Mouse (Mus musculus) right cerebral cortex, postnatal 10 days (tissue): ENCODE measurements around the gene Uck2.

ENCODE experiments used
- DNase-seq, 2 experiments: peaks; one replicate each; pipeline ENCODE4 v3.0.0; 2021; ENCODE audit warnings: low spot score in 2 of 2

Uck2 gene

GRCm38 (mm10) chr1:167284258-167284836 is 773 bp downstream of the Uck2 start:
- DNase-seq = peak; percentile 83 to 84

- peak; percentile 79 to 82 for DNase-seq
These were observed 1.5 kb downstream of the Uck2 start for GRCm38 (mm10) chr1:167283441-167284257.

DNA sequence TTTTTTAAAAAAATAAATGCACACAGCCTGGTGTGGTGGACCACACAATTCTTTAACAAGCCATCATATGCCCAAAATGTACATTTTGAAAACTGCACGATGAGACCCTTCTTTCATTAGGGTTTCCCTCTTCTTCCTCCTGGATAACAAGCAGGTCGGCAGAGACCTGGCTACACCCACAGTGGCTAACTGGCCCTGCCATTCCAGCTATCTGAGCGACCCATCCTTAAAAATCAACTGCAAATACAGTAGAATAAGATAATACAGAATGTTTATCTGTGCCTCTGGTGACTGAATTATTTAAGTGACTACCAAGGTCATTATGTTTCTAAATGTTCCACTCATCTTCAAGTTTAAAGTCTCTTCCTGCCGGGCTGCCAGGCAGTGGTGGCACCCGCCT is 2.4 kb downstream of the Uck2 start:
- no peak for DNase-seq

GRCm38 (mm10) chr1:167282112-167282511 is 3.0 kb downstream of the Uck2 start:
- DNase-seq = no peak

DNA sequence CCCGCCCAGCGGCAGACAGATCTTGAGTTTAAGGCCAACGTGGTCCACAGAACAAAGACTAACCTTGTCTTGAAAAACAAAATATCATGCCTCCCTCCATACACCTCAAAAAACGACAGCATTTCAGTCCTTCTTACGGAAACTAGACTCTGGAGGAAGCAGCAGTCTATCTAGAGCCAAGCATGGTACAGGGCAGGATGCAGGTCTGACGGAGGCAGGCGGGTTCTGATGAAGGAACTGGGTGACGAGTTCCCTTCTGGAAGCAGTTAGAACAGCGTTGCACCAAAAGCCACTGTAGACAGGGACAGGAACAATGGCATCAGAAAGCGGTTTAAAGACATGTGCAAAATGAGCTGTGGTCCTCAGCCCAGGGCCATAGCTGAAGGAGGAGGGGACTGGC is 5.1 kb downstream of the Uck2 start:
- DNase-seq = no peak

DNA sequence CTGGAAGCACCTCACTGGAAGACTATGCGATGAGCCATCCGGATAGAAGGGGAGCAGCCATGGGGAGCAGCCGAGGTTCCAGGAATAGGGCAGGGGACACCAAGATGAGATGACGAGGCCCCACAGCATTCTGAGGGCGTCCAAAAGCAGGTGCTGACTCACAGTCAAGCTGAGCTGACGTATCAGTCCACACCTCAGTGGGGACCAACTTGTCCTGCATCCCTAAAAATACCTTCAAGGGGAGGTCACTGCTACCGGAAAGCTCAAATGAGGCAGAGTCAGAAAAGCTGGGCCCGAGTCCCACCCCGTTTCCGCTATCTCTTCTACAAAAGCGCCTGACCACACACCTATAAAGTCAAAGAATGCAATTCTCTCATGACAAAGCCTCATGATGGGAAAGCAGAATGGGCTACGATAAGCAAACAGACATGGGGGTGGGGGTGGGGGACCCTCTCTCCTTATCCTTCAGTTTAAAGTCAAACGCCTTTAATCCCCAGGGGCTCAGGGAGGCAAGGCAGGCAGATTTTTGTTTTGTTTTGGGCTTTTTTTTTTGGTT is 5.9 kb downstream of the Uck2 start:
- DNase-seq = no peak

GRCm38 (mm10) chr1:167278395-167278794 is 6.7 kb downstream of the Uck2 start:
- no peak for DNase-seq

DNA sequence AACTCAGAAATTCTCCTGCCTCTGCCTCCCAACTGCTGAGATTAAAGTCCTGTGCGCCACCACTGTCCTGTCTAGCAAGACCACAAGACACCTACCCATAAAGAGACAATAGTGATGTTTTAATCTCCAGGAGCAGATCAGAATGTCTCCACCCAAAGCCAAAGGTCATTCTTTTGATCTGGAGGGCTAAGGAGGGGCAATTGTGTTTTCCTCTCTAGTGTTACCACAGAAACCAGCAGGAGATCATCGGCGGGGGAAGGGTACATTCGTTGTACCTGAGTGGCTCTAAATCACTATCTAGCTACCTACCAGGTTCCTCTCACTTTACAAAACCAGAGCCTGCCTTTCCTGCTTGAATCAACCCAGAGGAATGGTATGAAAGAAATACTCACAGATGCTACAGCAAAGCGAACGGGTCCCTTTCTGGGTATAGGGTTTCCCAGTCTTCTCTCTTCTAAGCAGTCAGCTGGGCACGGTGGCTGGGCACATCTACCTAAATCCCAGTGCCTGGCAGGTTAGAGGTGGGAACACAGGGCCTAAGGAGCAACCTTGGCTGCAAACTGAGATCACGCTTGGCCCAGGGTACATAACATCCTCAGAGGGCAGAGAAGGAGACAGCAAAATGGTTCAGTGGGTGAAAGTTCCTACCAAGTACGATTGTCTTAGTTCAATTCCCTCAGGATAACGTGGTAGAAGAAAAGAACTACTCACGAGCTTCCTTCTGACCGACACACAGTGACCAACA is 10.3 kb downstream of the Uck2 start:
- no peak for DNase-seq

GRCm38 (mm10) chr1:167273380-167274163 is 11.5 kb downstream of the Uck2 start:
- DNase-seq = no peak

GRCm38 (mm10) chr1:167271841-167272240 is 13.3 kb downstream of the Uck2 start:
- no peak for DNase-seq

DNA sequence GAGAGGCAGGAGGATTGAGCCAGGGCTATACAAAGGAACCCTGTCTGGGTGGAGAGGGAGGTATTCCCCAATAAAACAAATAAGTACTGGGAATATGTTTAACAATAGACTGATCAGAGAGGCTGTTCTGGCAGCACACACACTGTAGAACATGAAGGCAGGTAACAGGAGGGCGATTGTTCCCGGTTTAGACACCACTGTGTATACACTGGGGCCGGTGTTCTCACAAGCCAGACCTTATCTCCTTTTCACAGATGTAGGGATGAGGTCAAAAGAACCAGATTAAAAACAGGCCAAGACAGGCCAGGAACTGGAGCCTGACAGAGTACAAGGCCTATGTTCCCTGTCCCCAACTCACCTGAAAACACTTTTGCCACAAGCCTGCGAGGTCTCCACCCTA is 13.8 kb downstream of the Uck2 start:
- no peak for DNase-seq

GRCm38 (mm10) chr1:167270342-167271111 is 14.6 kb downstream of the Uck2 start:
- DNase-seq = peak; percentile 71 to 79

DNA sequence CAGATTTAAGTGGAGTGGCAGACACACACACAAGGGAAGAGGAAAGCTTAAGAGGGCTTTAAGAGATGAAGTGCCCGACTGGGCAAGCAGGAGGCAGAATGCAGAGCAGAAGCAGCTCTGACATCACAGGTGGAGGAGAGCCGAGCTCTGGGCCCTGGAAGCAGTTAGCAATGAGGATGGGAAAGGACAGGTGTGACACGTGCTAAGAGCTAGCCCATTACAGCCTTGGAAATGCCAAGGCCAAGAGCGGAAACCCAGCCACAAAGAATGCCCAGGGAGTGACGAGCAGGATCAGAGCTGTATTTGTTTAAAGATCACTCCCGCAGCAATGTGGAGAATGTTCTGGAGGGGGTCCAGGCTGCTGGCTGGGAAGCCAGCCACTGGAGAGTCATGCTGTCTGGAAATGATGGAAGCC is 15.3 kb downstream of the Uck2 start:
- DNase-seq = peak; percentile 89

DNA sequence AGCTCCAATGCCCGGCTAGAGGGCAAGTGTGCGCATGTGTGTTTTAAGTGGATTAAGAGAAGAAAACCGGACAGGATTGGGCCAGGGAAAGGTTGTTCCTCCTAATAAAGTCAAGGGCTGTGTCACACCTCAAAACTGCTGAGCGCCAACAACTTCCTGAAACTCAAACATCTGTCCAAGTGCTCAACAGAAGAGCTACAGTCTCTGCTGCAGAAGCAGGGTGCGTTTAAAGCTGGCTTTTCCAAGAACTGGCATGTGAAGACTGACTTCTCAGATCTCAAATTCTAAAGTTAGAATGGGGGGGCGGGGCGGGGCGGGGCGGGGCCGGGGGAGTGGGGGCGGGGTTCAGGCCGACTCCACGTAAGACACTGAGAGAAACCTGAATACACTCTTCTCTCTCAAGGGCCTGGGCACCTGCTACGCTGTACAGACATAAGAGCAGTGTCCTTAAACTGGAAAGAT is 15.7 kb downstream of the Uck2 start:
- DNase-seq = no peak

- no peak for DNase-seq
These were observed 16.6 kb downstream of the Uck2 start for GRCm38 (mm10) chr1:167268360-167269063.

GRCm38 (mm10) chr1:167266720-167267119 is 18.4 kb downstream of the Uck2 start:
- DNase-seq = no peak

- DNase-seq = no peak
These were observed 19.8 kb downstream of the Uck2 start for GRCm38 (mm10) chr1:167265366-167265765.

GRCm38 (mm10) chr1:167262489-167263041 is 22.6 kb downstream of the Uck2 start:
- DNase-seq = no peak

GRCm38 (mm10) chr1:167261750-167262149 is 23.4 kb downstream of the Uck2 start:
- no peak for DNase-seq

DNA sequence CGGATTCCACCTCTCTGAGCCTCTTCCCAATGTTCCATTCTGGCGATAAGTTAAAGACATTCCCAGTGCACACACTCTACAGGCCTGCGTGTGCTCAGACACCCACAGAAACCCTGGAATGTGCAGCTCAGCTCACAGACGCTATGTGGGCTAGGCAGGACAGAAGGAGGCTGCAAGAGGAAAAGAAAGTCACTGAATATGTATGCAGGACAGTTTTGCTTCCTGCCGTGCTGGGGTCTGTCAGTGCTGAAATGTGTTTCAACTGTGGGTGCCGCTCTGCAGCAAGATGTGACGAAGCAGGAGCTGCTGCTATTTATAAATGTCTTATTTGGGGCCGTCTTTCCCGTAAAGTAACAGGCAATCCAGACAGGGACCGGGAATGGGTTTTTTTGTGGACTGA is 25.4 kb downstream of the Uck2 start:
- DNase-seq = peak; percentile 84 to 91
